Mouse (Mus musculus) neural tube, embryonic 11.5 days (tissue): ENCODE measurements around the gene Ifi47. TPM values are rescaled to one million over a fixed set of nuclear protein-coding genes. Genes with fewer than 3 reads are reported as not detected.

Experiments
- ATAC-seq: fragments of 200-750 bp; cut with Nextera tagmentation; 2 replicates; pipeline ENCODE4 v1.8.0; 2017; ENCODE audit warnings: moderate number of reproducible peaks, mild to moderate bottlenecking, moderate TSS enrichment, moderate library complexity; ENCODE audit not compliant: insufficient read depth, low FRiP score, low TSS enrichment
- DNase-seq: peaks from one replicate; pipeline ENCODE4 v3.0.0-alpha.2; 2015; ENCODE audit warnings: low spot score
- H3K27ac ChIP-seq: fragments of 300-500 bp; sonication (generic); 2 replicates; pipeline ENCODE4 v1.5.1; 2014; ENCODE audit warnings: low read depth, mild to moderate bottlenecking, low read length
- H3K27me3 ChIP-seq: fragments of 300-500 bp; sonication (generic); 2 replicates; pipeline ENCODE4 v1.6.1; 2014; ENCODE audit warnings: mild to moderate bottlenecking, low read length, mixed read lengths; ENCODE audit not compliant: control insufficient read depth, insufficient read depth
- H3K36me3 ChIP-seq: fragments of 300-500 bp; sonication (generic); 2 replicates; pipeline ENCODE4 v1.6.1; 2014; ENCODE audit warnings: mild to moderate bottlenecking, low read length, moderate library complexity, mixed read lengths; ENCODE audit not compliant: control insufficient read depth, insufficient read depth
- H3K4me1 ChIP-seq: fragments of 300-500 bp; sonication (generic); 2 replicates; pipeline ENCODE4 v1.6.1; 2014; ENCODE audit warnings: low read length, mixed read lengths; ENCODE audit not compliant: control insufficient read depth, insufficient read depth
- H3K4me2 ChIP-seq: fragments of 300-500 bp; sonication (generic); 2 replicates; pipeline ENCODE4 v1.6.1; 2014; ENCODE audit warnings: low read depth, mild to moderate bottlenecking, moderate library complexity
- H3K4me3 ChIP-seq: fragments of 300-500 bp; sonication (generic); 2 replicates; pipeline ENCODE4 v1.5.1; 2014; ENCODE audit warnings: low read depth, low read length
- H3K9ac ChIP-seq: fragments of 300-500 bp; sonication (generic); 2 replicates; pipeline ENCODE4 v1.6.1; 2014; ENCODE audit warnings: mild to moderate bottlenecking, low read length
- H3K9me3 ChIP-seq: fragments of 300-500 bp; sonication (generic); 2 replicates; pipeline ENCODE4 v1.6.1; 2016; ENCODE audit warnings: low read length; ENCODE audit not compliant: control insufficient read depth
- WGBS: fragments of 180-500 bp; shearing (Covaris S2); extraction: QIAGEN DNeasy Blood & Tissue Kit; methylation state at CpG from one replicate; pipeline ENCODE4 v1.1.7; 2014; 5-methylcytosine and 5-hydroxymethylcytosine counted together
- polyA plus RNA-seq: library from polyadenylated mRNA; unstranded; fragments of >200 nt; fragmentation: Nextera tagmentation; extraction: Ambion mirVana; gene quantifications from 2 replicates; pipeline ENCODE4 v1.2.1, GENCODE M21; 2014

Gene Ifi47
- polyA plus RNA-seq, 1 experiment from 2014 or later = 0.36 TPM

GRCm38 (mm10) chr11:49093861-49094660, 17.7 kb downstream of the Ifi47 start:
- no peak for ATAC-seq
- Histone ChIP-seq H3K4me1 (no peaks in the 10 kb centered on the region), H3K27me3 (no peaks in the 10 kb centered on the region), H3K9me3 (no peaks in the 10 kb centered on the region), H3K27ac (no peak overlapping the region), H3K36me3 (no peaks in the 10 kb centered on the region), H3K4me2 (no peak overlapping the region), H3K9ac (no peak overlapping the region), H3K4me3 (no peak overlapping the region)
- 91% methylated on average over 6 of the region's 6 CpGs for WGBS
- no peak for DNase-seq

DNA sequence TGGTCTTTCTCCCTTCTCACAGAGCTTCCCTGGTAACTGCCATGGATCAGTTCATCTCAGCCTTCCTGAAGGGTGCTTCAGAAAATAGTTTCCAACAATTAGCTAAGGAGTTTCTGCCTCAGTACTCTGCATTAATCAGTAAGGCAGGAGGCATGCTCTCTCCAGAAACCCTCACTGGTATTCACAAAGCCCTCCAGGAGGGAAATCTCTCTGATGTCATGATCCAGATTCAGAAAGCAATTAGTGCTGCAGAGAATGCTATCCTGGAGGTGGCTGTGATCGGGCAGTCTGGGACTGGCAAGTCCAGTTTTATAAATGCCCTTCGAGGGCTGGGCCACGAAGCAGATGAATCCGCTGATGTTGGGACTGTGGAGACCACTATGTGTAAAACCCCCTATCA, 19.0 kb downstream of the Ifi47 start:
- no peaks in the 10 kb centered on the region for H3K9me3 ChIP-seq
- H3K4me3 ChIP-seq = no peak overlapping the region
- no peaks in the 10 kb centered on the region for H3K36me3 ChIP-seq
- no peak overlapping the region for H3K9ac ChIP-seq
- no peak for ATAC-seq
- no peaks in the 10 kb centered on the region for H3K27me3 ChIP-seq
- no peak for DNase-seq
- H3K4me2 ChIP-seq = no peak overlapping the region
- WGBS = 93% methylated on average over 4 of the region's 4 CpGs
- H3K4me1 ChIP-seq = no peaks in the 10 kb centered on the region
- H3K27ac ChIP-seq = no peak overlapping the region

- ATAC-seq = no peak
- no peak overlapping the region for H3K9ac ChIP-seq
- no peak for DNase-seq
- no peak overlapping the region for H3K4me3 ChIP-seq
- no peaks in the 10 kb centered on the region for H3K27me3 ChIP-seq
- H3K36me3 ChIP-seq = no peaks in the 10 kb centered on the region
- no peak overlapping the region for H3K4me2 ChIP-seq
- H3K27ac ChIP-seq = no peak overlapping the region
- no peaks in the 10 kb centered on the region for H3K4me1 ChIP-seq
- WGBS = 86% methylated on average over 3 of the region's 3 CpGs
- no peaks in the 10 kb centered on the region for H3K9me3 ChIP-seq
These were observed 24.0 kb downstream of the Ifi47 start for GRCm38 (mm10) chr11:49100409-49100808.

GRCm38 (mm10) chr11:49101500-49101899, 25.1 kb downstream of the Ifi47 start:
- Histone ChIP-seq H3K4me2 (no peak overlapping the region), H3K27me3 (no peaks in the 10 kb centered on the region), H3K9ac (no peak overlapping the region), H3K9me3 (no peaks in the 10 kb centered on the region), H3K27ac (no peak overlapping the region), H3K4me1 (no peaks in the 10 kb centered on the region), H3K36me3 (no peaks in the 10 kb centered on the region), H3K4me3 (no peak overlapping the region)
- no peak for DNase-seq
- no peak for ATAC-seq
- 67% methylated on average over 5 of the region's 5 CpGs for WGBS

GRCm38 (mm10) chr11:49103047-49103693, 26.8 kb downstream of the Ifi47 start:
- peak; percentile 53; the same call in 1 of the 2 replicates for ATAC-seq
- WGBS = 24% methylated on average over 8 of the region's 8 CpGs
- no peaks in the 10 kb centered on the region for H3K36me3 ChIP-seq
- no peaks in the 10 kb centered on the region for H3K9me3 ChIP-seq
- no peak overlapping the region for H3K27ac ChIP-seq
- no peaks in the 10 kb centered on the region for H3K27me3 ChIP-seq
- no peak overlapping the region for H3K4me2 ChIP-seq
- no peaks in the 10 kb centered on the region for H3K4me1 ChIP-seq
- H3K9ac ChIP-seq = no peak overlapping the region
- peak; percentile 85 for DNase-seq
- no peak overlapping the region for H3K4me3 ChIP-seq

- Histone ChIP-seq H3K9ac (no peak overlapping the region), H3K27me3 (no peaks in the 10 kb centered on the region), H3K9me3 (no peaks in the 10 kb centered on the region), H3K27ac (no peak overlapping the region), H3K4me3 (no peak overlapping the region), H3K4me1 (no peaks in the 10 kb centered on the region), H3K4me2 (no peak overlapping the region), H3K36me3 (no peaks in the 10 kb centered on the region)
- ATAC-seq (no peak), DNase-seq (no peak)
- 85% methylated on average over 1 of the region's 1 CpGs for WGBS
These were observed 29.4 kb downstream of the Ifi47 start for GRCm38 (mm10) chr11:49105752-49106151.

- ATAC-seq = no peak
- H3K4me1 ChIP-seq = no peaks in the 10 kb centered on the region
- no peaks in the 10 kb centered on the region for H3K27me3 ChIP-seq
- no peaks in the 10 kb centered on the region for H3K36me3 ChIP-seq
- H3K9me3 ChIP-seq = no peaks in the 10 kb centered on the region
- no peak overlapping the region for H3K9ac ChIP-seq
- no peak for DNase-seq
- no peak overlapping the region for H3K27ac ChIP-seq
- no peak overlapping the region for H3K4me3 ChIP-seq
- no peak overlapping the region for H3K4me2 ChIP-seq
- 69% methylated on average over 10 of the region's 10 CpGs for WGBS
These were observed 31.5 kb downstream of the Ifi47 start for GRCm38 (mm10) chr11:49107650-49108537.

DNA sequence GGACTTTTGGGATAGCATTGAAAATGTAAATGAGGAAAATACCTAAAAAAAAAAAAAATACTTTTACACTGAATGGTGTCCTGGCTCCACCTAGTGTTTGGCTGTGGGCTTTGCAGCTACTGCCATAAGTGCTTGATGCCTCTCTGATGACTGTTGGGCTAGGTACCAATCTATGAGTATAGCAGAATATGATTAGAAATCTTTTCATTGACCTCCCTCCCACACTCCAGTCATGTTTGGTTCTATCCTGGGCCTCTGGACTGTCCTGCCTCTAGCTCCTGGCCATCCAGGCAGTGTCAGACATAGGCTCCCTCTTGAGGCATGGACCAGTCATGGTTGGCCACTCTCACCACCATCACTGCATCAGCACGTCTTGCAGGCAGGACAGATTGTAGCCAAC, 32.4 kb downstream of the Ifi47 start:
- no peak for DNase-seq
- Histone ChIP-seq H3K9me3 (no peaks in the 10 kb centered on the region), H3K4me3 (no peak overlapping the region), H3K4me1 (no peaks in the 10 kb centered on the region), H3K36me3 (no peaks in the 10 kb centered on the region), H3K9ac (no peak overlapping the region), H3K27ac (no peak overlapping the region), H3K4me2 (no peak overlapping the region), H3K27me3 (no peaks in the 10 kb centered on the region)
- WGBS = 63% methylated on average over 1 of the region's 1 CpGs
- ATAC-seq = no peak
